Mouse (Mus musculus): ENCODE results near the gene Zmynd11. TPM values are rescaled to one million over a fixed set of nuclear protein-coding genes. Genes with fewer than 3 reads are reported as not detected.
A peak's percentile ranks its signal among the peaks of the same experiment; 100 is the strongest.

The Zmynd11 gene
- total and polyA plus RNA-seq, 2 experiments from 2014 or later: 104 to 127 TPM

GRCm38 (mm10) chr13:9767279-9767678 lies 2.1 kb upstream of the Zmynd11 start:
- WGBS: 64% methylated on average over 5 of the region's 5 CpGs
- Histone ChIP-seq H3K27me3 (ENCODE audit: insufficient read depth, low read length) (no peaks in the 10 kb centered on the region), H3K9me3 (ENCODE audit: low read length) (no peaks in the 10 kb centered on the region), H3K36me3 (ENCODE audit: insufficient read depth, low read length) (no peaks in the 10 kb centered on the region), H3K9ac (replicated peaks; ENCODE audit: low read length) (no peak overlapping the region), H3K4me2 (ENCODE audit: low read depth, low read length) (no peak overlapping the region), H3K4me1 (ENCODE audit: insufficient read depth, low read length) (no peaks in the 10 kb centered on the region; the same call in 1 of the 2 replicates), H3K4me3 (ENCODE audit: low read length) (no peak overlapping the region), H3K27ac (no peak overlapping the region)
- ATAC-seq (no peak), DNase-seq (ENCODE audit: low spot score) (no peak)
- no peak for TF ChIP-seq CTCF (IDR thresholded peaks at IDR 0.05; ENCODE audit: low read depth)

DNA sequence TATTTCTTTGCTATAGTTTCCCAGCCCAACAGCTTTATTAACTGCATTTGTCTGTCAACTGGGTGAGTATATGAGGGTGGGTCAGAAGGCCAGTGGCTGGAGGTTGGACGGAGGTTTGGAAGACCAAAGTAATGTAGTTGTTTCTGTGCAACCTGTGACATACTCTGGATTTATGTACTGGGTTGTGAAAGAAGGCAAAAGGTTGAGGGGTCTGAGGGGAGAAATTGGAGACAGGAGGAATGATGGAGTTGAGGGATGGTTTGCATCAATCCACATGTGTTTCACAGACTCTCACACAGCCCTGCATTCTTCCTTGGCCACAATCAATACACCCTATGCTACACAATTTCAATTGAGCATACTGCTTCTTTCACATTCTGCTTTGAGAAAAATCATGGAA lies 1.4 kb upstream of the Zmynd11 start:
- no peak for ATAC-seq
- H3K27ac ChIP-seq: no peak overlapping the region
- WGBS: 59% methylated on average over 1 of the region's 1 CpGs

DNA sequence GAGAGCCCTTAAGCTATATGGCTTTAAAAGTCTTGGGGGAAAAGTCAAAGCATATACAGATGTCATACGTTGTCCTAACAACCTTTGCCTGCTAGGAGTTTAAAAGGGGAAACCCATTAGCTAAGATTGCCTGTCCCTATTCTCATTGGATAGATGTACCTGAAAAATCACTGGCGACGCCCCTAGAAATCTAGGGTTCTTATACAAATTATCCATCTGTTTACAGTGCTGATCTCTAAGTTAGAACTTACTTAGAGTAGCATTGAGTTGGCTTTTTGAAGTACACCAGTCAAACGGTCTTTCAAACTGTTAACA lies 364 bp upstream of the Zmynd11 start:
- Histone ChIP-seq H3K9me3 (ENCODE audit: low read length) (no peaks in the 10 kb centered on the region), H3K4me3 (ENCODE audit: low read length) (peak overlapping the region; percentile 95), H3K4me2 (ENCODE audit: low read depth, low read length) (peak overlapping the region; percentile 83), H3K9ac (replicated peaks; ENCODE audit: low read length) (peak overlapping the region; percentile 100), H3K4me1 (ENCODE audit: insufficient read depth, low read length) (no peaks in the 10 kb centered on the region; the same call in 1 of the 2 replicates), H3K27me3 (ENCODE audit: insufficient read depth, low read length) (no peaks in the 10 kb centered on the region), H3K36me3 (ENCODE audit: insufficient read depth, low read length) (no peaks in the 10 kb centered on the region), H3K27ac (peak overlapping the region; percentile 100)
- TF ChIP-seq CTCF (IDR thresholded peaks at IDR 0.05; ENCODE audit: low read depth): no peak
- ATAC-seq (no peak), DNase-seq (ENCODE audit: low spot score) (peak; percentile 20)
- 8% methylated on average over 4 of the region's 4 CpGs for WGBS

More for the DNA sequence above, 1.4 kb upstream of the Zmynd11 start:
- no peak overlapping the region for H3K4me2 ChIP-seq (ENCODE audit: low read depth, low read length)
- DNase-seq (ENCODE audit: low spot score): no peak
- no peaks in the 10 kb centered on the region; the same call in 1 of the 2 replicates for H3K4me1 ChIP-seq (ENCODE audit: insufficient read depth, low read length)
- no peaks in the 10 kb centered on the region for H3K9me3 ChIP-seq (ENCODE audit: low read length)
- TF ChIP-seq CTCF (IDR thresholded peaks at IDR 0.05; ENCODE audit: low read depth): no peak
- no peaks in the 10 kb centered on the region for H3K27me3 ChIP-seq (ENCODE audit: insufficient read depth, low read length)
- no peaks in the 10 kb centered on the region for H3K36me3 ChIP-seq (ENCODE audit: insufficient read depth, low read length)
- no peak overlapping the region for H3K4me3 ChIP-seq (ENCODE audit: low read length)
- no peak overlapping the region for H3K9ac ChIP-seq (replicated peaks; ENCODE audit: low read length)

GRCm38 (mm10) chr13:9763828-9764645 lies 1.1 kb downstream of the Zmynd11 start:
- no peaks in the 10 kb centered on the region for H3K27me3 ChIP-seq (ENCODE audit: insufficient read depth, low read length)
- WGBS: under 1% methylated on average over 56 of the region's 111 CpGs
- peak; percentile 86 for DNase-seq (ENCODE audit: low spot score)

DNA sequence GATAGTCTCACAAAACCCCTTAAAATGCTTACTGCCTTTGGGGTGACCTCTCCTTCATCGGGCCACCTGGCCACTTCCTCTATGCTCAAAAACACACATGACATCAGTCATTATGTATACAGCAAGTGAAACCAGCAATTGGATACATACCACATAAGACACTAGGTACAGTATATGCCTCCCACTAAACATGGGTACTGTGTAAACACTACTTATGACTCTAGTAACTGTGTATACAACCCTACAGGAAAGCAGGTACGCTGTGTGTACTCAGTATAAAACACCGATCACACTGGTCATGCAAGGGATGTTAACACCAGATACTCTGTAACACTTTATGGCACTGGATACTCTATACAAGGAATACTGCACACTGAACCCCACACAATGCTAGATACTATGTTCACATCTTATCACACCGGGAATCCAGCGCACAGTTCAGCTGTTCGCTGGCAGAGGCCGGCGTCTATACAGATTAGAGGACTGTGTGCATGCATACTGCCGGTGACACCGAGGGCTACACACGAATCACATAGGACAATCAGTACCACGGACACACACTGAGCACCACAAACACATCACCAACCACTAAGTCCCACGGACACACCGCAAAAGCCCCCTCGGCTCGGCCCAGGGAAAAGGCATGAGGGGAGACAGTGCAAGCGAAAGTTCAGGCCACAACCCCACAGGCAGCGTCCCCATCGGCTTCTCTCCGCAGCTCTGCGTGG lies 1.9 kb downstream of the Zmynd11 start:
- Histone ChIP-seq H3K4me2 (ENCODE audit: low read depth, low read length) (peak overlapping the region; percentile 83), H3K27ac (peak overlapping the region; percentile 100), H3K4me3 (ENCODE audit: low read length) (peak overlapping the region; percentile 95), H3K27me3 (ENCODE audit: insufficient read depth, low read length) (no peaks in the 10 kb centered on the region), H3K9me3 (ENCODE audit: low read length) (no peaks in the 10 kb centered on the region), H3K36me3 (ENCODE audit: insufficient read depth, low read length) (no peaks in the 10 kb centered on the region), H3K4me1 (ENCODE audit: insufficient read depth, low read length) (peaks cover 6% of the 10 kb centered on the region), H3K9ac (replicated peaks; ENCODE audit: low read length) (peak overlapping the region; percentile 100)
- peak; percentile 41 for ATAC-seq
- peak; percentile 48 for DNase-seq (ENCODE audit: low spot score)
- 3% methylated on average over 21 of the region's 21 CpGs for WGBS
- no peak for TF ChIP-seq CTCF (IDR thresholded peaks at IDR 0.05; ENCODE audit: low read depth)

More at GRCm38 (mm10) chr13:9763828-9764645, 1.1 kb downstream of the Zmynd11 start:
- Histone ChIP-seq H3K4me3 (ENCODE audit: low read length) (peak overlapping the region; percentile 95), H3K27ac (peak overlapping the region; percentile 100), H3K4me1 (ENCODE audit: insufficient read depth, low read length) (peaks cover 6% of the 10 kb centered on the region), H3K4me2 (ENCODE audit: low read depth, low read length) (peak overlapping the region; percentile 83), H3K9me3 (ENCODE audit: low read length) (no peaks in the 10 kb centered on the region), H3K36me3 (ENCODE audit: insufficient read depth, low read length) (no peaks in the 10 kb centered on the region), H3K9ac (replicated peaks; ENCODE audit: low read length) (peak overlapping the region; percentile 100)
- TF ChIP-seq CTCF (IDR thresholded peaks at IDR 0.05; ENCODE audit: low read depth): no peak
- ATAC-seq: peak; percentile 80

GRCm38 (mm10) chr13:9760057-9760456 lies 5.1 kb downstream of the Zmynd11 start:
- 17% methylated on average over 6 of the region's 6 CpGs for WGBS
- no peak overlapping the region for H3K4me3 ChIP-seq (ENCODE audit: low read length)
- no peak for ATAC-seq
- H3K27ac ChIP-seq: no peak overlapping the region
- H3K9me3 ChIP-seq (ENCODE audit: low read length): no peaks in the 10 kb centered on the region
- no peak for TF ChIP-seq CTCF (IDR thresholded peaks at IDR 0.05; ENCODE audit: low read depth)
- no peaks in the 10 kb centered on the region for H3K36me3 ChIP-seq (ENCODE audit: insufficient read depth, low read length)
- peak; percentile 15 for DNase-seq (ENCODE audit: low spot score)
- H3K4me2 ChIP-seq (ENCODE audit: low read depth, low read length): no peak overlapping the region
- peaks cover 11% of the 10 kb centered on the region for H3K4me1 ChIP-seq (ENCODE audit: insufficient read depth, low read length)
- H3K9ac ChIP-seq (replicated peaks; ENCODE audit: low read length): no peak overlapping the region
- H3K27me3 ChIP-seq (ENCODE audit: insufficient read depth, low read length): no peaks in the 10 kb centered on the region
